Mouse (Mus musculus) gastrocnemius, adult 2 months (tissue): ENCODE measurements at regions not wholly inside any gene's neighbourhood (a gene's known extent, or its start where the extent isn't known, plus 50 kb on each side); places are given as distances from the start of the nearest gene placed in this dataset.
"Not testable (repeated sequence)": the region's sequence is repeated elsewhere in the genome, so short reads cannot be mapped to it uniquely, and the experiment has no call there.

Source experiments
- DNase-seq: peaks from one replicate; pipeline ENCODE4 v3.0.0; 2022
- H3K27ac ChIP-seq: fragments of 200-600 bp; 2 replicates; pipeline ENCODE4 v1.8.1; 2022; ENCODE audit warnings: mild to moderate bottlenecking
- H3K4me3 ChIP-seq: fragments of 200-600 bp; 2 replicates; pipeline ENCODE4 v1.8.1; 2022; ENCODE audit warnings: mild to moderate bottlenecking, moderate library complexity
- CTCF ChIP-seq: fragments of 200-600 bp; IDR thresholded peaks from 2 replicates; pipeline ENCODE4 v1.8.1; 2022; ENCODE audit warnings: antibody characterized with exemption, mild to moderate bottlenecking, moderate library complexity
- intact Hi-C: fragments of 180-260 bp; cut with DNase I; formaldehyde crosslinking; loops from one replicate; pipeline ENCODE4 v1.15.1; 2025

DNA sequence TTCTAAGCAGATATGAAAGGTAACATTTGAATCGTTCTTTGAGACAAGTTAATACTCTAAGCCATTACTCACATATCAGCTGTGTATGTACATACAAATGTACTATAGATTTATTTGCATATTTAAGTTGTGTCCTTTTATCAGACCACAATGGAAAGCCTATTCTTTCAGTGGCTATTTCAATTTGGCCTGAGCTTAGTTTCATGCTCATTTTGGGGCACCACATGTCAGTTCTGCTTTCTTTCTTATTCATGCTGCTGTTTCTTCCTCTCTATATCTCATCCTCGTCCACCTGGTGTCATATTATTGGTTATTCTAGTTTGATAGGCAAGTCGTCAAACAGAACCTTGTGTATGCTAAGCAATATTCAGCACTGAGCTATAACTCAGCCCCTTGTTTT, 432.5 kb downstream of the Arl4a start:
- no peak for TF ChIP-seq CTCF
- intact Hi-C loops, result no loop called here
- no peak for DNase-seq

DNA sequence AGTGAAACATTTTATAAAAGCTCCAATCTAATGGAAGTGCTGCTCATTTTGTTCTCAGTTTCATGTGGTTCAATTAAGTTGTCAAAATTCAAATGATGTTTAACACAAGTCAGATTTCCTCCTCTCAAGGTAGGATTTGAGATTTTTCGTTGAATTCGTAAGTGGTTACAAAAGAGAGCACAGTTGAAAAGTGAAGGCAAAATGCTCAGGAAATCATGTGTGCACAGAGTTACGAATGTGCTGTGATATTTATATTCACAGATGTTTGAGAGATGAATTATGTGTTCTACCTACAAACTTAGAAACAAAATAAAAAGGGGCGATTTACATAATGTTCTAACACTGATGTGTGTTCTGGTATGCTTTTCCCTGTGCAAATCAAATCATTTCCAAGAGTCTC, 433.1 kb downstream of the Arl4a start:
- Histone ChIP-seq H3K4me3 (no peak overlapping the region), H3K27ac (no peak overlapping the region)
- intact Hi-C loops, result no loop called here
- no peak for DNase-seq
- TF ChIP-seq CTCF, result no peak

More for the DNA sequence above, 432.5 kb downstream of the Arl4a start:
- no peak overlapping the region for H3K4me3 ChIP-seq
- no peak overlapping the region for H3K27ac ChIP-seq

DNA sequence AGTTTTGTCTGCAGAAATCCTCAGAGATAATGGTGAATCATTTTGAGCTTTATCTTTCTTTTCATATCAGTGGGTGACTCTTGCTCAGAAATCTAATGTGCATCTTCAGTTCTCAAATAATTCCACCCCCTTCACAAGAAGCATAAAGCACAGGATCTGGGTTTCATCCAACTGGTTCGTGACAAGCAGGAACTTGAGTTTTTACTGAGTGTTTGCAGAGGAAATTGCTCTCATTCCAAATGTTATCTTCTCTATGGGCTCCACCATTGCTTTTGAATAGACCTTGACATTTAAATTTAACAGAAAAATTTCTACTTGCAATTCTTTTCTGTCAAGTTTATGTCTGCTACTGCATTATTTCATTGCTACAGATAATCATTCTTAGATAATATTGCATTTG, 443.1 kb downstream of the Arl4a start:
- intact Hi-C loops, result no loop called here
- no peak for DNase-seq
- no peak for TF ChIP-seq CTCF
- H3K27ac ChIP-seq, result no peak overlapping the region
- H3K4me3 ChIP-seq, result no peak overlapping the region

DNA sequence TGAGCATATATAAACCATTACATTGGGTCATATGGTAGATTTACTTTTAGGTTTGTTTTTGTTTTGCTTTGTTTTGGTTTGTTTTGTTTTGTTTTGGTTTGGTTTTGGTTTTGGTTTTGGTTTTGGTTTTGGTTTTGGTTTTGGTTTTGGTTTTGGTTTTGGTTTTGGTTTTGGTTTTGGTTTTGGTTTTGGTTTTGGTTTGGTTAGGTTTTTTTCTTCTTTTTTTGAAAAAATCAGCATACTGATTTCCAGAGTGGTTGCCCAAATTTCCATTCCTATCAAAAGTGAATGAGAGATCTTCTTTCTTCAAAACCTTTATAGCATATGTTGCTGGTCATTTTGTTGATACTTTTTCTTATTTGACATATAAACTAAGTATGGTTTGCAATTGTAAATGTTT, 444.0 kb downstream of the Arl4a start:
- H3K27ac ChIP-seq, DNase-seq, H3K4me3 ChIP-seq, intact Hi-C loops: not testable (repeated sequence)

DNA sequence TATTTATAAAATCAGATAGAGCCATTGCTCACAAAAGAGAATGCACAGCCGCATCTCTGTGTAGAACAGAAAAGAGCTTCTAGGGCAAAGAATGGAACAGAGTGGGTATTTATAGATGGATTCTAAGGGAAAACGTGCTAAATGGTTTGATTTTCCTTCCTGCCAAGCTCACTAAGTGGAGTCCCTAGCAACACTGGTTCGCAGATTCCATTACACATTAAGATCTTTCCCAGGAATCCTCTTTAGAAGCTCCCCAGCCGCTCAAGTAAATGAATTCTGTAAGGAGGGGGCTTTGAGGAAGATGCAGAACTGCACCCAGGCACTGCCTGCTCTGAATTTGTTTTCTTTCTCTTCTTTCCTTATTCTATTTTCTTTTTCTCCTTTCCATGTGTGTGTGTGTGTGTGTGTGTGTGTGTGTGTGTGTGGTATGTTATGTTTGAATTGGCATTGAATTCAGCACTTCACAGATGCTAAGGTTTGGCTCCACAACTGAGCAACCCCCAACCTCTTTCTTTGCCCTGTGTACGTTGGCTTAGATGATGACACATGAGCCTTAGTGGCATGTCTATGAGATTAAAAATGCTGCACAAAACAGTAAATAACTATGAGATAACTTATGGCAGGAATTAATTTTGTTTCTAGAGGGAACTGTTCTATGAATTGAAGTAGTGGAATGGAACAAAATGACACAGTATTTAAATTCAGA, 450.5 kb downstream of the Arl4a start:
- intact Hi-C loops, result no loop called here
- Histone ChIP-seq H3K4me3 (no peak overlapping the region), H3K27ac (no peak overlapping the region)
- DNase-seq, result no peak
- TF ChIP-seq CTCF, result no peak

DNA sequence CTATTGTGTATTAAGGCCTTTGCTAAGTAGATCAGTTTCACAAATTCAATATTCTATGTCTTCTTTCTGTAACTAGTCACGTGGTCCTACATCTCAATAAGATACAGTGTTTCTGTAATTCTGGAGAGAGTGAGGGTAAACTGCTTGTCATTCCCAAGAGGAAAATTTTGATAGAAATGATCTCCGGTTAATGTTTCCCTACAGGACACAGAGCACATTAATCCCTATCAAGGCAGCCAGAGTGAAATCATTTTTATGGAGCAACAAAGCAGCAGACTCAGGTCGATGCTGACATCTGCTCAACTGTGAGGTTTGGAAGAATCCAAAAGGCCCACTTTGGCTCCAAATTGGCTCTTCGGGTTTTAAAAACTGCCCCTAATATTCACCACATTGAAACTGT, 451.7 kb downstream of the Arl4a start:
- no peak for DNase-seq
- no peak for TF ChIP-seq CTCF
- Histone ChIP-seq H3K27ac (no peak overlapping the region), H3K4me3 (no peak overlapping the region)
- intact Hi-C loops, result no loop called here

DNA sequence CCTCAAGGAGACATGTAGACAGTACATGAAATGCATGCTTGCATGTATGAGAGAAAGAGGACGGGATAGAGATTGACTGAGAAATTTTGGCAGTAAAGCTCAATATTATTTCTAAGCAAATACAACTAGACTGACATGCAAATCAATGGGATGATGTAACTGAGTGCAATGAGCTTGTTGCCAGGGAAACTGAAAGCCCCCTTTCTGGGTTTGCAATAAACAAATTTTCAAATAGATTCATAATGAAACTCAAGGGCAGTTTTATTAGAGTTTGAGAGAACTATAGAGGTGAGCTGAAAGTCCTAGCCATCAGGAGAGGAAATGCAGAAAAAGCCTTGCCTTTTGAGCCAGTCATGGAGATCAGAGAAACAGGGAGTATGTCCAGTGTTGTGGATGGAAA, 460.2 kb downstream of the Arl4a start:
- TF ChIP-seq CTCF, result no peak
- Histone ChIP-seq H3K4me3 (no peak overlapping the region), H3K27ac (no peak overlapping the region)
- DNase-seq, result no peak
- intact Hi-C loops, result no loop called here

DNA sequence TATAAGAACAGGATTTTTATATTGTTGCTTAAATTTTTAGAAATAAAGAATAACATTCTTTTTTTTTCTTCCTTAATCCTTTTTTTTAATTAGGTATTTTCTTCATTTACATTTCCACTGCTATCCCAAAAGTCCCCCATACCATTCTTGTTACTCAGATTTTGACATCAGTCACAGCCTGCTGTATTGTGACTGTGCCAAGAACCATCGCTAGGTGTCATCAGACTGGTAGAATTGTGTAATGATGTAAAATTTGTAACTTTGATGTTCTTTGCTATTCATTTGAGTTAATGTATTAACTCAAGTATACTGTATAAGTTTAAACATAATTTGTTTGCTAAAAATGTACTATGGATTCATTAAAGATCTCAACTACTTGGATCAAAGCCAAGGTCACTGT, 465.0 kb downstream of the Arl4a start:
- intact Hi-C loops, result no loop called here
- no peak for TF ChIP-seq CTCF
- Histone ChIP-seq H3K27ac (no peak overlapping the region), H3K4me3 (no peak overlapping the region)
- DNase-seq, result no peak

DNA sequence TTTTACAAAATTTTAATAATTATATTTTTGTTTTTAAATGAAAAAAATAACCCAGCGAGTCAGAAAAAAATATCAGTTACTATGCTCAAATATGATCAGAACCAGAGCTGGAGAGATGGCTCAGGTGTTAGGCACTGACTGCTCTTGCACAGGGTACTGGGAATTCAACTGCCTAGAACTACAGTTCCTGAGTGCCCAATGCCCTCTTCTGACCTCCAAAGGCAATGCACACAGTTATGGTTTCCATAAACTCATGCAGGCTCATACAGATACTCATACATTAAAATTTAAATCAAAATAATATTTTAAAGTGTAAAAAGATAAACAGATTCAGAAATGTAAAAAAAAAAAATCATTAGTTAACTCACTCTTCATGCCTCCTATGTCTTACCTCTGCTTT, 465.7 kb downstream of the Arl4a start:
- no peak for TF ChIP-seq CTCF
- Histone ChIP-seq H3K27ac (no peak overlapping the region), H3K4me3 (no peak overlapping the region)
- intact Hi-C loops, result no loop called here
- no peak for DNase-seq

DNA sequence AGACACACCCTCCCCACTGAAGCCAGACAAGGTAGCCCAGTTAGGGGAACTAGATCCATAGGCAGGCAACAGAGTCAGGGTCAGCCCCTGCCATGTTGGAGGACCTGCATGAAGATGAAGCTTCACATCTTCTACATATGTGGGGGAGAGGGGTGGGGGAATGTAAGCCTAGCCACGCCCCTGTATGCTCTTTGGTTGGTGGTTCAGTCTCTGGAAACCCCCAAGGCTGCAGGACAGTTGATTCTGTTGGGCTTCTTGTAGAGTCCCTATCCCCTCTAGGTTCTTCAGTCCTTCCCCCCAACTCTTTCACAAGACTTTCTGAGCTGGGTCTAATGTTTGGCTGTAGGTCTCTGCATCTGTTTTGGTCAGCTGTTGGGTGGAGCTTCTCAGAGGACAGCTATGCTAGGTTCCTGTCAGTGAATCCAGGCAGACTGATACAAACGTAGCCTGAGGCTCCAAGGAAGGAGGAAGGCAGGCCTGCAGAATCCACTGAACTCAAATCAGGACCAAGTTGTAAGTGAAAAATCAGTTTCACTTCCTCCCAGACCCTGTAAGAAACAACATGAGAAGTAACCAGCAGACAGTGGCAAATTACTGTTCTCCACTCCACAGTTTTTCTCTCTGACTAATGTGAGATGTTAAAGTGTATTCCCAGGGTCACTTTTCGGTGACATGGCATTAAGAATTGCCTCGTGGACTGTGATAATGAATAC, 476.9 kb downstream of the Arl4a start:
- TF ChIP-seq CTCF, result no peak
- no peak for DNase-seq
- intact Hi-C loops, result no loop called here
- Histone ChIP-seq H3K4me3 (no peak overlapping the region), H3K27ac (no peak overlapping the region)

DNA sequence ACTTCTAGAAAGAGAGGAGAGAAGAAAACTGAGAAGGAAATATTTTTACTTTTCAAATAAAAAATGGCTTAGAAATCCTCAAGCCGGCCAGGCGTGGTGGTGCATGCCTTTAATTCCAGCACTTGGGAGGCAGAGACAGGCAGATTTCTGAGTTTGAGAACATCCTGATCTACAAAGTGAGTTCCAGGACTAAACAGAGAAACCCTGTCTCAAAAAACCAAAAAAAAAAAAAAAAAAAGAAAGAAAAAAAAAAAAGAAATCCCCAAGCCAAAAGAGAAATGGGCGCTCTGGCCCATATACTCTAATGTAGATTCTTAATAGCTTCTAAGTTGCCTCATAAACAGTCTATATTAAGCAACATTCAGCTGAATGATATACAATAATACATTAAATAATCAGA, 479.3 kb downstream of the Arl4a start:
- no peak overlapping the region for H3K27ac ChIP-seq
- intact Hi-C loops, result no loop called here
- no peak for TF ChIP-seq CTCF
- DNase-seq, result no peak
- no peak overlapping the region for H3K4me3 ChIP-seq

DNA sequence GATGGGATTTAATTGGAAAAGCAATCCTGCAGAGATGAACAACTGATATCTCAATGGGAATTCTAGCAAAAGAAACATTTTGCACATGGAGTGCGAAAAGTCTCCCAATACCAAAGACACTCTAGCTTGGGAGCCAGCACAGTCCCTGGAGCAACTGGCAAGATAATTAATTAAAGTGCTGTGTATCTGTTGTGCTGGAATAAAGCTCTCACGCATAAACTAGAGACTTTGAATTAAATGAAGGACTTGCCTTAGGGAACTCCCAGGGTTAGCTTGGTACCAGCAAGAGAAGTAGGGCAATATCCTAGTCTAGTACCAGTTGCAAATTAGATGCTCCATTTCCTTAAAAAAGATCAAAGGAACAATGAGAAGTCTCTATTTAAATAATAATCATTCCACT, 501.5 kb downstream of the Arl4a start:
- H3K27ac ChIP-seq, result no peak overlapping the region
- no peak for DNase-seq
- no peak overlapping the region for H3K4me3 ChIP-seq
- intact Hi-C loops, result no loop called here
- no peak for TF ChIP-seq CTCF

DNA sequence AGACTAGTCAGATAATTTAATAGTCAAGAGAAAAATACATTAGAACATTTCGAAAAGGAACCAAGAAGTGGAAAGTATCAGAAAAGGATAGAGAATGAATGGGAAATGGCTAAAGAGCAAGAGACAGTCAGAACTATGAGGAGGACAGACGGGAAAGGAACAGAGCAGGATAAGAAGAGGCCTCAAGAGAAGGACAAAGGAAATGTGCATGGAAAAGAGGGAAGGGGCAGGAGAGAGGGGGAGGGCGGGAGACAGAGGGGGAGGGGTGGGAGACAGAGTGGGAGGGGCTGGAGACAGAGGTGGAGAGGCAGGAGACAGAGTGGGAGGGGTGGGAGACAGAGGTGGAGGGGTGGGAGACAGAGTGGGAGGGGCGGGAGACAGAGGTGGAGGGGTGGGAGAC, 509.7 kb downstream of the Arl4a start:
- Histone ChIP-seq H3K27ac (no peak overlapping the region), H3K4me3 (no peak overlapping the region)
- no peak for TF ChIP-seq CTCF
- no peak for DNase-seq
- intact Hi-C loops, result no loop called here

DNA sequence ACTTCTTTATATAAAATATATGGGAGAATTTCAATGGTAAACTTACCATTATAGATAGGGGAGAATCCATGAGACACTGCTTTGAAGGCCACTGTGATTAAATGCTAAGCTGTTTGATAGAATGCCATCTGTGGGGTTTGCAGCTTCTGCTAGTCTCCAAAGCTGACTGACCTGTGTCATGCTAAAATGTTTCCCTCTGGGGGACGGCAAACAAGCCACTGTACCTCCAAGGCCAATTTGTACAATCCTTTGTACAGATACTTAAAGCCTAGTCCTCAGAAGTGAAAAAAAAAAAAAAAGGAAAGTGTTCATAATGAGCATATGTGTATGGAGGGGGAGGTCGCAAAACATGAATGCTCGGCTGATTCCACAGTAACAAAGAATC, 510.6 kb downstream of the Arl4a start:
- no peak overlapping the region for H3K27ac ChIP-seq
- no peak for DNase-seq
- no peak overlapping the region for H3K4me3 ChIP-seq
- intact Hi-C loops, result no loop called here
- TF ChIP-seq CTCF, result no peak
